ENCODE assay signal across 9 mouse cellular contexts in the genomic region with DNA sequence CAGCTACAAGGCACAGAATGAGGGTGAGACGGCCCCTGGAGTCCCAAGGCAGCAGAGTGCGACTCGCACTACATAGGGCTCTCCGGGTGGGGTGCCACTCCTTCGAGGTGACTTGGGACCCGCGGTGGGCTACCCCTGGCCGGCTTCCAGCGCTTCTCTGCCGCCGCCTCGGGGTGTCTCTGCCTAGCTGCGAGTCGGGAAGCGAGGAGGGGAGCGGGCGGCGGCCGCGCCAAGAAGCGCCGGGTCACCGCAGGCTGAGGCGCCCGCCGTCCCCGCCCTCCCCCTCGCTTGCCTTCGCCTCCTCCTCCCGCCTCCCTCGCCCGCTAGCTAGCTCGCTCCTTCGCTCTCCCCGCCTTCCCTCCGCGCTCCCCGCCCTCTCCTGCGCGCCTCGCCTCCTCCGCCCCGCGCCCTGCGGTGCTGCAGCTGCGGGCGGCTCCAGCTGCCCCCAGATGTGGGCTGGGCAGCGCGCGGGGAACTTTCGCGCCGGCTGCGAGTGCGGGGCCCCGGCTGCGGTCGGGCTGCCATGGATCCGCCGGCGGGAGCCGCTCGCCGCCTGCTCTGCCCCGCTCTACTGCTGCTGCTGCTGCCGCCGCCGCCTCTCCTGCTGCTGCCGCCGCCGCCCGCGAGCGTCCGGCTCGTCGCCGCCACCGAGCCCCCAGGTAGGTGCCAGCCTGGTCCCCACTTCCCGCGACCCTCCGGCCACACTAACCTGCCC. TPM values are rescaled to one million over a fixed set of nuclear protein-coding genes. Genes with fewer than 3 reads are reported as not detected.
A peak's percentile ranks its signal among the peaks of the same experiment; 100 is the strongest.
DNase-seq lines count a peak whose midpoint lies in the region; ATAC-seq and TF ChIP-seq lines count a peak whose summit lies in the region.
"Had no signal": no experiment of that assay in that cellular context is flagged by ENCODE, and none has a peak within 500 bp of the region (broad histone marks: within the 10 kb centered on the region; RNA-seq: fewer than 3 reads in every experiment).

Adamts2 (plus strand) TSS at position 444 of the 715 bp plus-strand sequence.

- peak; percentile 26 to 62 for DNase-seq in layer of hippocampus, postnatal 10 days (ENCODE audit: low spot score in 2 of 2)
- no peak for DNase-seq in layer of hippocampus, postnatal 14 days (ENCODE audit: low spot score in 2 of 2)
- DNase-seq in embryonic facial prominence, embryonic 10.5 days (ENCODE audit: low spot score), result peak; percentile 85
- DNase-seq in heart, adult 18-20 months, result peak; percentile 83 to 90
- peak; percentile 18 for DNase-seq in kidney, adult 11 months
- no peak for DNase-seq in liver, embryonic 14.5 days (ENCODE audit: low read depth in 3 of 3, low spot score in 3 of 3)
- DNase-seq in thymus, postnatal 14 days, result peak; percentile 70

- peak within 1 kb of the TSS; percentile 40 for H3K4me2 ChIP-seq in liver, embryonic 14.5 days (ENCODE audit: low read depth)
- peak within 1 kb of the TSS; percentile 99 for H3K4me2 ChIP-seq in neural tube, embryonic 13.5 days

- peaks cover 24% of the 10 kb centered on the region for H3K4me1 ChIP-seq in embryonic facial prominence, embryonic 10.5 days
- no peaks in the 10 kb centered on the region for H3K4me1 ChIP-seq in liver, embryonic 14.5 days (replicated peaks; ENCODE audit: control insufficient read depth in 2 of 2, insufficient read depth in 2 of 2, low read length in 1 of 2)
- peaks cover 18% of the 10 kb centered on the region for H3K4me1 ChIP-seq in neural tube, embryonic 13.5 days (replicated peaks)

- H3K27me3 ChIP-seq in embryonic facial prominence, embryonic 10.5 days (replicated peaks; ENCODE audit: low read depth, poor library complexity, severe bottlenecking), result peaks cover 85% of the 10 kb centered on the region
- H3K27me3 ChIP-seq in liver, embryonic 14.5 days (ENCODE audit: control insufficient read depth, insufficient read depth, low read length), result peaks cover 43% of the 10 kb centered on the region
- H3K27me3 ChIP-seq in neural tube, embryonic 13.5 days, result peaks cover 79% of the 10 kb centered on the region

- no peak for TF ChIP-seq EP300 in liver, embryonic 14.5 days (IDR thresholded peaks at IDR 0.05; ENCODE audit: low read depth)

- H3K9ac ChIP-seq in liver, embryonic 14.5 days (replicated peaks), result no peak within 1 kb of the TSS
- H3K9ac ChIP-seq in neural tube, embryonic 13.5 days, result peak within 1 kb of the TSS; percentile 73

- ATAC-seq in liver, embryonic 14.5 days (ENCODE audit: insufficient read depth), result no peak
- ATAC-seq in neural tube, embryonic 13.5 days (ENCODE audit: low read depth), result peak; percentile 73

- H3K4me3 ChIP-seq in embryonic facial prominence, embryonic 10.5 days, result peak within 1 kb of the TSS; percentile 79
- peak within 1 kb of the TSS; percentile 39 for H3K4me3 ChIP-seq in liver, embryonic 14.5 days (ENCODE audit: insufficient read depth in 1 of 2, low read depth in 2 of 2, low read length in 2 of 2)
- peak within 1 kb of the TSS; percentile 63 for H3K4me3 ChIP-seq in neural tube, embryonic 13.5 days

- WGBS in embryonic facial prominence, embryonic 10.5 days, result under 1% methylated on average over 73 of the region's 82 CpGs
- 1% methylated on average over 80 of the region's 82 CpGs for WGBS in liver, embryonic 14.5 days (ENCODE audit: insufficient replicate concordance)
- WGBS in neural tube, embryonic 13.5 days, result under 1% methylated on average over 79 of the region's 82 CpGs

- no peaks in the 10 kb centered on the region for H3K36me3 ChIP-seq in embryonic facial prominence, embryonic 10.5 days (replicated peaks)
- no peaks in the 10 kb centered on the region for H3K36me3 ChIP-seq in liver, embryonic 14.5 days (replicated peaks; ENCODE audit: control insufficient read depth, insufficient read depth, low read depth)
- no peaks in the 10 kb centered on the region for H3K36me3 ChIP-seq in neural tube, embryonic 13.5 days

- peak within 1 kb of the TSS; percentile 73 for H3K27ac ChIP-seq in embryonic facial prominence, embryonic 10.5 days (replicated peaks)
- no peak within 1 kb of the TSS for H3K27ac ChIP-seq in liver, embryonic 14.5 days
- H3K27ac ChIP-seq in neural tube, embryonic 13.5 days (replicated peaks), result no peak within 1 kb of the TSS

- no peak for TF ChIP-seq CTCF in liver, embryonic 14.5 days (IDR thresholded peaks at IDR 0.05; ENCODE audit: low read depth)

- no peaks in the 10 kb centered on the region for H3K9me3 ChIP-seq in embryonic facial prominence, embryonic 10.5 days
- no peaks in the 10 kb centered on the region for H3K9me3 ChIP-seq in liver, embryonic 14.5 days (ENCODE audit: control insufficient read depth, low read length)
- H3K9me3 ChIP-seq in neural tube, embryonic 13.5 days, result no peaks in the 10 kb centered on the region

RNA-seq across cellular contexts. Expression of gene Adamts2, which starts in this region (rescaled TPM):
- total RNA-seq in layer of hippocampus, postnatal 10 days (2021), result 1 to 10 TPM; 7.7 to 9.6 TPM
- 1 to 10 TPM; 6.3 to 8.3 TPM for total RNA-seq in layer of hippocampus, postnatal 14 days (2021)
- polyA plus RNA-seq in embryonic facial prominence, embryonic 10.5 days (2016; fragmentation: Nextera tagmentation; extraction: Ambion mirVana), result 0.74 and 1.4 TPM in 2 replicates
- 1 to 10 TPM; 7.3 to 8.2 TPM for total RNA-seq in heart, adult 18-20 months (2021)
- polyA plus RNA-seq in liver, embryonic 14.5 days (2012; rRNA removed), result 0.88 and 1.1 TPM in 2 replicates
- polyA plus RNA-seq in liver, embryonic 14.5 days (2014; fragmentation: Nextera tagmentation; extraction: Ambion mirVana), result 0.73 and 0.83 TPM in 2 replicates
- 3.7 and 4.8 TPM in 2 replicates for polyA plus RNA-seq in neural tube, embryonic 13.5 days (2015; fragmentation: Nextera tagmentation; extraction: Ambion mirVana)
- total RNA-seq: CH12.LX had no signal

Comparison
In these comparisons a context has a peak if more than half of its experiments do, and no peak if none do; other contexts are left out.
1. DNase-seq: peak in layer of hippocampus, postnatal 10 days (2 of 2), embryonic facial prominence, embryonic 10.5 days (single experiment), heart, adult 18-20 months (2 of 2), kidney, adult 11 months (single experiment) and thymus, postnatal 14 days (single experiment); none in layer of hippocampus, postnatal 14 days (0 of 2) and liver, embryonic 14.5 days (0 of 3).
2. Peak in every context shown above with its lines, with median percentiles within 50 percentile points of each other: H3K4me3 ChIP-seq.